Mouse (Mus musculus): ENCODE results near the gene Megf8. TPM values are rescaled to one million over a fixed set of nuclear protein-coding genes. Genes with fewer than 3 reads are reported as not detected.
"Not testable (repeated sequence)": the region's sequence is repeated elsewhere in the genome, so short reads cannot be mapped to it uniquely, and the experiment has no call there.

Megf8 gene
- polyA plus RNA-seq, 1 experiment from 2014 or later: 5.5 TPM

GRCm38 (mm10) chr7:25313325-25313724, 3.6 kb upstream of the Megf8 start:
- Histone ChIP-seq H3K27ac (ENCODE audit: low read depth, low read length) (no peak overlapping the region), H3K27me3 (replicated peaks; ENCODE audit: control insufficient read depth, insufficient read depth, low read length) (peaks cover 63% of the 10 kb centered on the region), H3K36me3 (ENCODE audit: control insufficient read depth, insufficient read depth, low read length) (no peaks in the 10 kb centered on the region), H3K4me3 (ENCODE audit: low read depth, low read length) (no peak overlapping the region), H3K9ac (ENCODE audit: low read depth, low read length) (no peak overlapping the region), H3K4me1 (replicated peaks; ENCODE audit: control insufficient read depth, insufficient read depth, low read length) (peaks cover 19% of the 10 kb centered on the region), H3K9me3 (ENCODE audit: control insufficient read depth, low read length) (no peaks in the 10 kb centered on the region), H3K4me2 (no peak overlapping the region)
- DNase-seq (ENCODE audit: low spot score) (no peak), ATAC-seq (replicated peaks; ENCODE audit: low FRiP score) (no peak)
- 31% methylated on average over 7 of the region's 7 CpGs for WGBS

- no peak for DNase-seq (ENCODE audit: low spot score)
- no peaks in the 10 kb centered on the region for H3K36me3 ChIP-seq (ENCODE audit: control insufficient read depth, insufficient read depth, low read length)
- peak overlapping the region; percentile 49 for H3K4me3 ChIP-seq (ENCODE audit: low read depth, low read length)
- H3K9ac ChIP-seq (ENCODE audit: low read depth, low read length): no peak overlapping the region; the same call in 1 of the 2 replicates
- no peak for ATAC-seq (replicated peaks; ENCODE audit: low FRiP score)
- peak overlapping the region; percentile 92 for H3K4me2 ChIP-seq
- H3K27me3 ChIP-seq (replicated peaks; ENCODE audit: control insufficient read depth, insufficient read depth, low read length): peaks cover 51% of the 10 kb centered on the region
- peaks cover 19% of the 10 kb centered on the region for H3K4me1 ChIP-seq (replicated peaks; ENCODE audit: control insufficient read depth, insufficient read depth, low read length)
- H3K9me3 ChIP-seq (ENCODE audit: control insufficient read depth, low read length): no peaks in the 10 kb centered on the region
- H3K27ac ChIP-seq (ENCODE audit: low read depth, low read length): no peak overlapping the region
- 4% methylated on average over 51 of the region's 51 CpGs for WGBS
Measured at GRCm38 (mm10) chr7:25314606-25315305, 2.2 kb upstream of the Megf8 start.

- Histone ChIP-seq H3K9ac (ENCODE audit: low read depth, low read length) (no peak overlapping the region; the same call in 1 of the 2 replicates), H3K9me3 (ENCODE audit: control insufficient read depth, low read length) (no peaks in the 10 kb centered on the region), H3K4me1 (replicated peaks; ENCODE audit: control insufficient read depth, insufficient read depth, low read length) (peaks cover 19% of the 10 kb centered on the region), H3K36me3 (ENCODE audit: control insufficient read depth, insufficient read depth, low read length) (no peaks in the 10 kb centered on the region), H3K4me2 (peak overlapping the region; percentile 92), H3K27me3 (replicated peaks; ENCODE audit: control insufficient read depth, insufficient read depth, low read length) (peaks cover 51% of the 10 kb centered on the region), H3K27ac (ENCODE audit: low read depth, low read length) (no peak overlapping the region), H3K4me3 (ENCODE audit: low read depth, low read length) (peak overlapping the region; percentile 49)
- DNase-seq (ENCODE audit: low spot score) (no peak), ATAC-seq (replicated peaks; ENCODE audit: low FRiP score) (no peak)
- 2% methylated on average over 62 of the region's 69 CpGs for WGBS
Measured at GRCm38 (mm10) chr7:25315306-25316041, 1.5 kb upstream of the Megf8 start.

GRCm38 (mm10) chr7:25317446-25317999, 559 bp downstream of the Megf8 start:
- peak overlapping the region; percentile 92 for H3K4me2 ChIP-seq
- H3K9ac ChIP-seq (ENCODE audit: low read depth, low read length): peak overlapping the region; percentile 69
- peak overlapping the region; percentile 71 for H3K4me3 ChIP-seq (ENCODE audit: low read depth, low read length)
- WGBS: 20% methylated on average over 21 of the region's 21 CpGs
- H3K4me1 ChIP-seq (replicated peaks; ENCODE audit: control insufficient read depth, insufficient read depth, low read length): peaks cover 19% of the 10 kb centered on the region
- H3K27me3 ChIP-seq (replicated peaks; ENCODE audit: control insufficient read depth, insufficient read depth, low read length): peaks cover 36% of the 10 kb centered on the region
- H3K9me3 ChIP-seq (ENCODE audit: control insufficient read depth, low read length): no peaks in the 10 kb centered on the region
- no peak for ATAC-seq (replicated peaks; ENCODE audit: low FRiP score)
- no peak for DNase-seq (ENCODE audit: low spot score)
- no peaks in the 10 kb centered on the region for H3K36me3 ChIP-seq (ENCODE audit: control insufficient read depth, insufficient read depth, low read length)
- peak overlapping the region; percentile 59; the same call in 1 of the 2 replicates for H3K27ac ChIP-seq (ENCODE audit: low read depth, low read length)

- peak; percentile 49 for DNase-seq (ENCODE audit: low spot score)
- H3K27ac ChIP-seq (ENCODE audit: low read depth, low read length): peak overlapping the region; percentile 70; the same call in 1 of the 2 replicates
- no peak for ATAC-seq (replicated peaks; ENCODE audit: low FRiP score)
- no peak overlapping the region for H3K9ac ChIP-seq (ENCODE audit: low read depth, low read length)
- peaks cover 5% of the 10 kb centered on the region for H3K4me1 ChIP-seq (replicated peaks; ENCODE audit: control insufficient read depth, insufficient read depth, low read length)
- H3K27me3 ChIP-seq (replicated peaks; ENCODE audit: control insufficient read depth, insufficient read depth, low read length): no peaks in the 10 kb centered on the region
- 39% methylated on average over 6 of the region's 6 CpGs for WGBS
- H3K4me2 ChIP-seq: peak overlapping the region; percentile 26; the same call in 1 of the 2 replicates
- H3K4me3 ChIP-seq (ENCODE audit: low read depth, low read length): no peak overlapping the region
- no peaks in the 10 kb centered on the region for H3K9me3 ChIP-seq (ENCODE audit: control insufficient read depth, low read length)
- no peaks in the 10 kb centered on the region for H3K36me3 ChIP-seq (ENCODE audit: control insufficient read depth, insufficient read depth, low read length)
Measured at GRCm38 (mm10) chr7:25322058-25322484, 5.1 kb downstream of the Megf8 start.

GRCm38 (mm10) chr7:25323219-25323618, 6.3 kb downstream of the Megf8 start:
- no peaks in the 10 kb centered on the region for H3K36me3 ChIP-seq (ENCODE audit: control insufficient read depth, insufficient read depth, low read length)
- no peak overlapping the region for H3K9ac ChIP-seq (ENCODE audit: low read depth, low read length)
- no peak overlapping the region for H3K27ac ChIP-seq (ENCODE audit: low read depth, low read length)
- H3K4me1 ChIP-seq (replicated peaks; ENCODE audit: control insufficient read depth, insufficient read depth, low read length): no peaks in the 10 kb centered on the region; the same call in 1 of the 2 replicates
- no peaks in the 10 kb centered on the region for H3K9me3 ChIP-seq (ENCODE audit: control insufficient read depth, low read length)
- H3K27me3 ChIP-seq (replicated peaks; ENCODE audit: control insufficient read depth, insufficient read depth, low read length): no peaks in the 10 kb centered on the region
- 86% methylated on average over 2 of the region's 2 CpGs for WGBS
- H3K4me3 ChIP-seq (ENCODE audit: low read depth, low read length): no peak overlapping the region
- H3K4me2 ChIP-seq: no peak overlapping the region
- DNase-seq (ENCODE audit: low spot score): no peak
- no peak for ATAC-seq (replicated peaks; ENCODE audit: low FRiP score)

- H3K27me3 ChIP-seq (replicated peaks; ENCODE audit: control insufficient read depth, insufficient read depth, low read length); H3K4me2 ChIP-seq; H3K36me3 ChIP-seq (ENCODE audit: control insufficient read depth, insufficient read depth, low read length); H3K9ac ChIP-seq (ENCODE audit: low read depth, low read length); H3K27ac ChIP-seq (ENCODE audit: low read depth, low read length); ATAC-seq (replicated peaks; ENCODE audit: low FRiP score); DNase-seq (ENCODE audit: low spot score); H3K9me3 ChIP-seq (ENCODE audit: control insufficient read depth, low read length); H3K4me3 ChIP-seq (ENCODE audit: low read depth, low read length); H3K4me1 ChIP-seq (replicated peaks; ENCODE audit: control insufficient read depth, insufficient read depth, low read length): not testable (repeated sequence)
- WGBS: 77% methylated on average over 6 of the region's 6 CpGs
Measured at GRCm38 (mm10) chr7:25325431-25325830, 8.5 kb downstream of the Megf8 start.

GRCm38 (mm10) chr7:25326233-25326632, 9.3 kb downstream of the Megf8 start:
- H3K4me1 ChIP-seq (replicated peaks; ENCODE audit: control insufficient read depth, insufficient read depth, low read length): peaks cover 2% of the 10 kb centered on the region
- peaks cover 7% of the 10 kb centered on the region; the same call in 1 of the 2 replicates for H3K36me3 ChIP-seq (ENCODE audit: control insufficient read depth, insufficient read depth, low read length)
- no peaks in the 10 kb centered on the region for H3K27me3 ChIP-seq (replicated peaks; ENCODE audit: control insufficient read depth, insufficient read depth, low read length)
- ATAC-seq (replicated peaks; ENCODE audit: low FRiP score) (no peak), DNase-seq (ENCODE audit: low spot score) (no peak)
- H3K4me2 ChIP-seq: no peak overlapping the region
- no peak overlapping the region for H3K9ac ChIP-seq (ENCODE audit: low read depth, low read length)
- H3K27ac ChIP-seq (ENCODE audit: low read depth, low read length): no peak overlapping the region
- no peak overlapping the region for H3K4me3 ChIP-seq (ENCODE audit: low read depth, low read length)
- no peaks in the 10 kb centered on the region for H3K9me3 ChIP-seq (ENCODE audit: control insufficient read depth, low read length)
- 80% methylated on average over 8 of the region's 8 CpGs for WGBS
